Mouse (Mus musculus) myocyte (in vitro differentiated cells): ENCODE results near the gene Gdf15.

Experiments
- CEBPB ChIP-seq: IDR thresholded peaks from 2 replicates; pipeline ENCODE4 v1.6.1; 2011; ENCODE audit warnings: mild to moderate bottlenecking, moderate library complexity; ENCODE audit not compliant: poor library complexity, insufficient read depth, severe bottlenecking
- E2F4 ChIP-seq: IDR thresholded peaks from one replicate; pipeline ENCODE4 v1.6.1; 2011; ENCODE audit warnings: mild to moderate bottlenecking, control low read depth, moderate library complexity; ENCODE audit not compliant: insufficient read depth
- MAX ChIP-seq: IDR thresholded peaks from one replicate; pipeline ENCODE4 v1.6.1; 2011; ENCODE audit warnings: low read depth, mild to moderate bottlenecking, control low read depth
- MYOD1 ChIP-seq, 3 experiments: IDR thresholded peaks; one replicate each; pipeline ENCODE4 v1.6.1; 2011; ENCODE audit warnings: control low read depth in 2 of 3, low read depth in 2 of 3, mild to moderate bottlenecking in 2 of 3, moderate library complexity in 1 of 3; ENCODE audit not compliant: insufficient read length in 2 of 3, control insufficient read depth in 1 of 3
- MYOG ChIP-seq, 3 experiments: IDR thresholded peaks; one replicate each; pipeline ENCODE4 v1.6.1; 2011; ENCODE audit warnings: control low read depth in 2 of 3, low read depth in 2 of 3, mild to moderate bottlenecking in 2 of 3; ENCODE audit not compliant: insufficient read length in 2 of 3, control insufficient read depth in 1 of 3, insufficient read depth in 1 of 3
- POLR2A ChIP-seq: IDR thresholded peaks from one replicate; pipeline ENCODE4 v1.6.1; 2011; ENCODE audit warnings: low read depth, mild to moderate bottlenecking, control low read depth, moderate library complexity; ENCODE audit not compliant: insufficient read length
- POLR2AphosphoS2 ChIP-seq: IDR thresholded peaks from one replicate; pipeline ENCODE4 v1.6.1; 2011; ENCODE audit warnings: low read depth, control low read depth; ENCODE audit not compliant: insufficient read length
- TCF12 ChIP-seq: IDR thresholded peaks from one replicate; pipeline ENCODE4 v1.6.1; 2011; ENCODE audit warnings: mild to moderate bottlenecking, control low read depth; ENCODE audit not compliant: poor library complexity, insufficient read depth, severe bottlenecking
- TCF3 ChIP-seq: IDR thresholded peaks from one replicate; pipeline ENCODE4 v1.6.1; 2011; ENCODE audit warnings: low read depth, control low read depth; ENCODE audit not compliant: insufficient read length
- USF1 ChIP-seq: IDR thresholded peaks from one replicate; pipeline ENCODE4 v1.6.1; 2011; ENCODE audit warnings: low read depth, mild to moderate bottlenecking, control low read depth, moderate library complexity

GRCm38 (mm10) chr8:70625104-70625503 is 7.2 kb downstream of the Gdf15 start:
- TF ChIP-seq POLR2A (no peak), E2F4 (no peak), TCF3 (no peak), MAX (no peak), CEBPB (no peak), TCF12 (no peak), POLR2AphosphoS2 (no peak), USF1 (no peak), MYOG (IDR thresholded peaks at IDR 0.05; ENCODE audit: control insufficient read depth in 1 of 3, insufficient read depth in 1 of 3, insufficient read length in 2 of 3, low read depth in 2 of 3) (no peak), MYOD1 (IDR thresholded peaks at IDR 0.05; ENCODE audit: control insufficient read depth in 1 of 3, insufficient read length in 2 of 3, low read depth in 2 of 3) (no peak)
